Mouse (Mus musculus): ENCODE data around the gene Slc35c2. TPM values are rescaled to one million over a fixed set of nuclear protein-coding genes. Genes with fewer than 3 reads are reported as not detected.

The Slc35c2 gene
- total and polyA plus RNA-seq, 2 experiments from 2014 or later = 68.7 to 98.9 TPM

DNA sequence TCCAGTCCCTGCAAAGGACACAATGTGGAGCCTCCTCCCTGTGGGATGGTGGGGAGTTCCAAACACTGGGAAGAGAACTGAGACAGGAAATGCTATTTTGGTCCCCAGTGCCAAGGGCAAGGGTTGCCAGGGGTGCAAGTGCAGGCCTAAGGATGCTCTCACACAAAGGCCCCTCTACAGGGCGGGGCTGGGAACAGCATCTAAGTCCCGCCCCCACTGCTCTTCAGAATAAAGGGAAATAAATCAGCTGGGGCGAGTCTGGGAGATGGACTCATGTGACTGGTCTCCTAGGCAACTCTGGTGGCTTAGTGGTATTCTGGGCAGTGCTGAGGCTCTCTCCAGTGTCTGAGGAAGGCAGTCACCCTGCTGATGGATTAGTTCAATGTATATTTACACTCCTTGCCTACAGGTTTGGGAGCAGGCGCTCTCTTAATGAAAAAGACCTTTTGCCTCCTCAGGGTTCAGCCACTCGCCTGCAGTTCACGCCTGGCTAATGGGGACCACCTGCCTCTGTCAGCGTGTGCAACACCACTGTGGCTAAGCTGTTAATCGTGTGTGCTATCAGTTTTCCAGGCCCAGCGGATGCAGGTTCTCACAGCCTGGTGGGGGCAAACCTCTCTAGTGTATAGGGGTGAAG lies 29.3 kb upstream of the Slc35c2 start:
- H3K36me3 ChIP-seq (ENCODE audit: insufficient read depth, low read length) = peaks cover 23% of the 10 kb centered on the region
- TF ChIP-seq CTCF (IDR thresholded peaks at IDR 0.05) = no peak; the same call in 1 of the 2 replicates
- H3K27ac ChIP-seq (ENCODE audit: low read depth, low read length) = peak overlapping the region; percentile 91
- H3K4me2 ChIP-seq (ENCODE audit: low read depth, low read length, poor library complexity, severe bottlenecking) = peak overlapping the region; percentile 32; the same call in 1 of the 2 replicates
- no peaks in the 10 kb centered on the region for H3K9me3 ChIP-seq (ENCODE audit: low read length)
- DNase-seq (ENCODE audit: low spot score) (peak; percentile 94), ATAC-seq (ENCODE audit: low FRiP score) (peak; percentile 92)
- H3K4me1 ChIP-seq (ENCODE audit: insufficient read depth, low read length) = peaks cover 30% of the 10 kb centered on the region
- H3K4me3 ChIP-seq (ENCODE audit: low read depth, low read length) = no peak overlapping the region
- WGBS = 6% methylated on average over 9 of the region's 9 CpGs
- H3K27me3 ChIP-seq (ENCODE audit: insufficient read depth, low read length) = no peaks in the 10 kb centered on the region
- peak overlapping the region; percentile 33; the same call in 1 of the 2 replicates for H3K9ac ChIP-seq (replicated peaks; ENCODE audit: low read length, poor library complexity, severe bottlenecking)

- WGBS = 24% methylated on average over 9 of the region's 10 CpGs
- no peak for TF ChIP-seq CTCF (IDR thresholded peaks at IDR 0.05)
- DNase-seq (ENCODE audit: low spot score) = no peak
- 0 out of 2 replicates have a peak overlapping the region, but pooled peaks have one; percentile 8 for H3K9ac ChIP-seq (replicated peaks; ENCODE audit: low read length, poor library complexity, severe bottlenecking)
- H3K27ac ChIP-seq (ENCODE audit: low read depth, low read length) = peak overlapping the region; percentile 91
- H3K4me2 ChIP-seq (ENCODE audit: low read depth, low read length, poor library complexity, severe bottlenecking) = no peak overlapping the region
- no peaks in the 10 kb centered on the region for H3K9me3 ChIP-seq (ENCODE audit: low read length)
- no peak for ATAC-seq (ENCODE audit: low FRiP score)
- peaks cover 27% of the 10 kb centered on the region for H3K4me1 ChIP-seq (ENCODE audit: insufficient read depth, low read length)
- H3K27me3 ChIP-seq (ENCODE audit: insufficient read depth, low read length) = no peaks in the 10 kb centered on the region
- H3K36me3 ChIP-seq (ENCODE audit: insufficient read depth, low read length) = peaks cover 23% of the 10 kb centered on the region
- no peak overlapping the region for H3K4me3 ChIP-seq (ENCODE audit: low read depth, low read length)
Measured at GRCm38 (mm10) chr2:165316204-165316603, 28.5 kb upstream of the Slc35c2 start.

- Histone ChIP-seq H3K4me2 (ENCODE audit: low read depth, low read length, poor library complexity, severe bottlenecking) (no peak overlapping the region), H3K27me3 (ENCODE audit: insufficient read depth, low read length) (no peaks in the 10 kb centered on the region), H3K27ac (ENCODE audit: low read depth, low read length) (no peak overlapping the region), H3K36me3 (ENCODE audit: insufficient read depth, low read length) (peaks cover 23% of the 10 kb centered on the region), H3K9ac (replicated peaks; ENCODE audit: low read length, poor library complexity, severe bottlenecking) (no peak overlapping the region), H3K9me3 (ENCODE audit: low read length) (no peaks in the 10 kb centered on the region), H3K4me1 (ENCODE audit: insufficient read depth, low read length) (peaks cover 33% of the 10 kb centered on the region), H3K4me3 (ENCODE audit: low read depth, low read length) (no peak overlapping the region)
- no peak for TF ChIP-seq CTCF (IDR thresholded peaks at IDR 0.05)
- DNase-seq (ENCODE audit: low spot score) = no peak
- 83% methylated on average over 8 of the region's 8 CpGs for WGBS
- no peak for ATAC-seq (ENCODE audit: low FRiP score)
Measured at GRCm38 (mm10) chr2:165314197-165314596, 26.5 kb upstream of the Slc35c2 start.

DNA sequence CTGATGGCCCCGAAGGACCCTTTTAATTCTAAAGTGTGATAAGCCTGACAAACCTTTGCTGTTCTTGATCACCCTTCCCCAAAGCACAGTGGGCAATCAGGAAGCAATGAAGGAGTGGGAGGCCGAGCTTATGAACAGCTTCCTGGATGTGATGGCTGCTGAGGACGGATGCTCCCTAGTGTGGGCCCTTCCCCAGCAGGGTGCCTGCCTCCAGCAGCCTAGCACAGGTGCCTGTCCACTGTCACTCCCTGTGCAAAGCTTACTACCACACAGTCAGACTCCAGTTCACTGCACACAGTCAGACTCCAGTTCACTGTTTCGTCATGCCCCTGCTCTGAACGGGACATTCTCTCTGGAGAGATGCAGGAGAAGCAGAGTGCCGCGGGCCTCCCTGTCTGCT lies 24.7 kb upstream of the Slc35c2 start:
- H3K27ac ChIP-seq (ENCODE audit: low read depth, low read length) = no peak overlapping the region
- WGBS = 62% methylated on average over 7 of the region's 7 CpGs
- H3K27me3 ChIP-seq (ENCODE audit: insufficient read depth, low read length) = no peaks in the 10 kb centered on the region
- peaks cover 27% of the 10 kb centered on the region for H3K4me1 ChIP-seq (ENCODE audit: insufficient read depth, low read length)
- DNase-seq (ENCODE audit: low spot score) = no peak
- H3K9ac ChIP-seq (replicated peaks; ENCODE audit: low read length, poor library complexity, severe bottlenecking) = no peak overlapping the region
- no peak overlapping the region for H3K4me2 ChIP-seq (ENCODE audit: low read depth, low read length, poor library complexity, severe bottlenecking)
- H3K36me3 ChIP-seq (ENCODE audit: insufficient read depth, low read length) = peaks cover 36% of the 10 kb centered on the region
- ATAC-seq (ENCODE audit: low FRiP score) = no peak
- no peaks in the 10 kb centered on the region for H3K9me3 ChIP-seq (ENCODE audit: low read length)
- no peak for TF ChIP-seq CTCF (IDR thresholded peaks at IDR 0.05)
- no peak overlapping the region for H3K4me3 ChIP-seq (ENCODE audit: low read depth, low read length)

DNA sequence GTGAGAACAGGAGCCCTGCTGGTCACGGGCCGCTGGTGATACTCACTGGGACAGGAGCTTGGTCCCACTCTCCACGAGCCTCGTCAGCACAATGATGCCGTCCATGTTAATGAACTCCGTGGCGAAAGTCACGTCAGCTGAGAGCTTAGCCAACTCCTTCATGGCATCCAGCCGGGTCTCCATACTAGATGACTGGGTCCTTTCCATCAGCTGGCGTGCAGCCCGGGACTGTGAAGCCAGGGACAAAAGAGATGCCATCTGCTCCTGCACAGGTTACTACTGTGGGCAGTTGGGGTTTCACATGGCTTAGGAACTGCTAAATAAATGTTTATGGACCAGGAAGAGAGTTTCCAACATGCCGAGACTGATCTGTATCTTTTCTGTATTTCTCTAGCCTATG lies 23.9 kb upstream of the Slc35c2 start:
- DNase-seq (ENCODE audit: low spot score) = peak; percentile 93
- Histone ChIP-seq H3K36me3 (ENCODE audit: insufficient read depth, low read length) (peaks cover 40% of the 10 kb centered on the region), H3K4me3 (ENCODE audit: low read depth, low read length) (no peak overlapping the region), H3K4me2 (ENCODE audit: low read depth, low read length, poor library complexity, severe bottlenecking) (no peak overlapping the region), H3K9me3 (ENCODE audit: low read length) (no peaks in the 10 kb centered on the region), H3K4me1 (ENCODE audit: insufficient read depth, low read length) (peaks cover 19% of the 10 kb centered on the region; the same call in 1 of the 2 replicates), H3K27me3 (ENCODE audit: insufficient read depth, low read length) (no peaks in the 10 kb centered on the region), H3K27ac (ENCODE audit: low read depth, low read length) (0 out of 2 replicates have a peak overlapping the region, but pooled peaks have one; percentile 32), H3K9ac (replicated peaks; ENCODE audit: low read length, poor library complexity, severe bottlenecking) (no peak overlapping the region)
- WGBS = 35% methylated on average over 12 of the region's 12 CpGs
- no peak for ATAC-seq (ENCODE audit: low FRiP score)
- TF ChIP-seq CTCF (IDR thresholded peaks at IDR 0.05) = no peak

DNA sequence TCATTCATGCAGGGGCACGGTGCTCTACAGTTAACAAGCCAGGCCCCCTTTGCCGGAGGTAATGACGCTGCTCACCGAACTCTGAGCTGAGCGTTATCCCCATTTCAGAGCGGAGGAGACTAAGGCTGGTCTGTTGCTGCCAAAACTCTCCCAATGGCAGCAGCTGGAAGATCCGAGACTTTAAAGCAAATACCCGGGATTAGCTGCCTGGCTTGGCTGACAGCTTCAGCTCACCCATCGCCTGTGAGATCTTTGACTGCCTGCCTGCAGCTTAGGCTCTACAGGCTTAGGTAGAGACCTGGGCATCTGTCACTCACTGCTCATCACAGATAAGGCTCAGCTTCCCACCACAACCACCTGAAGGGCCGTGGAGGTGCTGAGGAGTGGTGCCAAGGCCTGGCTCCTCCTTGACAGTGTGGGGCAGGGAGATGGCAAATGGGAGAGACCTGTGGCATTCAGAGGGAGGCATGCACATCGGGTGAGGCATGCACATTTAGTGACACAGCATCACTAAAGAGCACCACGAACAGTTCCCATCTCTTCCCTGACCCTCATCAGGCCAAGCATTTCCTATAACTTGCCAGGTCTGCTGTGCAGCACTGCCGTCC lies 23.3 kb upstream of the Slc35c2 start:
- Histone ChIP-seq H3K4me2 (ENCODE audit: low read depth, low read length, poor library complexity, severe bottlenecking) (no peak overlapping the region), H3K27ac (ENCODE audit: low read depth, low read length) (peak overlapping the region; percentile 32; the same call in 1 of the 2 replicates), H3K9me3 (ENCODE audit: low read length) (no peaks in the 10 kb centered on the region), H3K4me3 (ENCODE audit: low read depth, low read length) (no peak overlapping the region), H3K4me1 (ENCODE audit: insufficient read depth, low read length) (peaks cover 13% of the 10 kb centered on the region; the same call in 1 of the 2 replicates), H3K9ac (replicated peaks; ENCODE audit: low read length, poor library complexity, severe bottlenecking) (peak overlapping the region; percentile 19; the same call in 1 of the 2 replicates), H3K27me3 (ENCODE audit: insufficient read depth, low read length) (no peaks in the 10 kb centered on the region), H3K36me3 (ENCODE audit: insufficient read depth, low read length) (peaks cover 43% of the 10 kb centered on the region)
- DNase-seq (ENCODE audit: low spot score) (no peak), ATAC-seq (ENCODE audit: low FRiP score) (no peak)
- 29% methylated on average over 13 of the region's 13 CpGs for WGBS
- TF ChIP-seq CTCF (IDR thresholded peaks at IDR 0.05) = no peak
